Mouse (Mus musculus) lung, postnatal 10 days (tissue): Measurements from ENCODE around the gene Nadk.

ENCODE experiments used
- DNase-seq: peaks from one replicate; pipeline ENCODE4 v3.0.0; 2021

Gene Nadk

DNA sequence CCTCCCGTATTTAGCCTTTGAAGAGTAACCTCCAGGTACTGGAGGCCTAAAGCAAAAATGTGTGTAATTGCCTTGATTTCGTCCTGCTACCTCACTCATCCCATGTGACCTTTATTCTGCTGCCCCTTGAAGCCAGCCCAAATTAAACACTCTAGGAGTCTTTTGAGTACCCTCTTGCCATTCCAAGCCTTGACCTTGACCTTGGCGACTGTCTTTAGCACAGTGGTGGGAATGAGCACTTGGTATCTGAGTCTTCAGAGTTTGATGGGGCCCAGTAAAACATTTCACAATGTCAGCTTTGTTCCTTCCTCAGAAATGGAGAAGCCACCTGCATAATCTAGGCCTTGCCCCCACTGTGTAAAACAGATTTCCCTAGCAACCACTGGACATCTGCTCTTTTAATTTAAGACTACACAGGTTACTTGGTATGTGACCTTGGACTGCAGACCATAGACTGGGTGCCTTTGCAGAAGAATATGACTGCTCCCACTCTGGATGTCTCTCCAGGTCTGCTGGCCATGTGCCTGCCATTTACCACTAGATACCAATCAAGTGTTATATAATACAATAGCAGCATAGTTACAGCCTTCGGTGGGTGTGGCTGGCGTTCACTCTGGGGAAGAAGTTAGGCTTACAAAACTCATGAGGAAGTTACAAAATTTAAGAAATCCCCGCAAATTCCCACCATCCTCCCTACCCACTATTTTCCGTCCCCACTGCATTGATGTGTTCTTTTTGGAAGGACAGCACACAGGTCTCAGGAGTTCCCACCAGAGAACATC, at the start of gene Nadk:
Gene Nadk (plus strand): TSS at position 718 of the 782 bp plus-strand sequence.
- peak; percentile 47 for DNase-seq

- DNase-seq = no peak
These were observed 47.4 kb upstream of the Nadk start for GRCm38 (mm10) chr4:155514810-155515209.

DNA sequence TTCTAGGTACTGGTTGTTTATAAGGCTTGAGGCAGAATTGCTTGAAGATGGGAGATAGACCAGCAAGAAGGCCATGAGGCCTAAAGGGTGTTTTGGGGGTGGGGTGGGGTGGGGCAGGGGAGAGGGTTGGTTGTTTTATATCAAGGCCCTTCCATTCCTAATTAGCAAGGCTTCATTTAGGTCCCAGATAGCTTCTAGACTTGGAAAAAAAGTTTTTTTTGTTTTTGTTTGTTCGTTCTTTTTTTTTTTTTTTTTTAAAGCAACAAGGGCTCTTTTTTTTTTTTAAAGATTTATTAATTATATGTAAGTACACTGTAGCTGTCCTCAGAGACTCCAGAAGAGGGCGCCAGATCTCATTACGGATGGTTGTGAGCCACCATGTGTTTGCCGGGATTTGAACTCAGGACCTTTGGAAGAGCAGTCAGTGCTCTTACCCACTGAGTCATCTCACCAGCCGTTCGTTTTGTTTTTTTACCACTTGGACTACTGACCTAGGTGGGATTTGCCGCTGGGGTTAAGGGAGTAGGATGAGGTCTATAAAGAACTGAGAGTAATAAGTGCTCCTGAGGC, 44.1 kb upstream of the Nadk start:
- DNase-seq = peak; percentile 6

GRCm38 (mm10) chr4:155522327-155522726, 39.9 kb upstream of the Nadk start:
- DNase-seq = no peak

DNA sequence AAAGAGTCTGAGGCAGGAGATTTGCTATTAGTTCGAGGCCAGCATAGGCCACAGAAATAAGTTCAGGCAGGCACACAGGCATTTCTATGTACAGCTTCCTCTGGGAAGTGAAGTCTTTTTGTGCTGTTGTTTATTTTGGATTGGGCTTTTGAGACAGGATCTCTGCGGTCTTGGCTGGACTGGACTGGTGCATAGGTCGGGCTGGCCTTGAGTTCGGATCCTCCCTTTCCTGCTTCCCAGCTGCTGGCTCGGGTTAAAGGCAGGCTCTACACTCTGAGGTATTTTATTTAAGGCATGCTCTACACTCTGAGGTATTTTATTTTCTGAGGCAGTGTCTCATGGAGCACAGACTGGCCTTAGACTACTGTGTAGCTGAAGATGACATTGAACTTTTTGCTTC, 36.4 kb upstream of the Nadk start:
- no peak for DNase-seq

- no peak for DNase-seq
These were observed 32.9 kb upstream of the Nadk start for GRCm38 (mm10) chr4:155529294-155529693.

- DNase-seq = no peak
These were observed 12.2 kb upstream of the Nadk start for GRCm38 (mm10) chr4:155549993-155550392.

GRCm38 (mm10) chr4:155550446-155550845, 11.7 kb upstream of the Nadk start:
- DNase-seq = no peak

DNA sequence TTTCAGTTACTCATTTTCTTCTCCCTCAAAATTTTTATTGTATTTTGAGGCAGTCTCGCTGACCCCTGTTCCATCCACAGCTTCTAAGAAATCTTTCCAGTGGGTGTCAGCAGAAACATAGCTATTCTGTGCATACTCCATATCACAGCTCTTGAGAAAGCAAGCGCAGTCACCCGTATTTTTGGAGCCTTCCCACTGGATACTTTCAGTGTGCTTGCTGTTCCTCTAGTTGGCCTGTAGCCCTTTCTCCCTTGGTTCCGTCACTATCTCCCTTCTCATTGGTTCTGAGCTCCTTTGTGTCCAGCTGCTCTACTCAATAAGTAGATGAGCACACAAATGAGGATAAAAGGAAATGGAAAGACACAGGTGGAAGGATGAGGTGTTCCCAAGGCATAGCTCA, 11.1 kb upstream of the Nadk start:
- no peak for DNase-seq

- DNase-seq = no peak
These were observed 9.2 kb upstream of the Nadk start for GRCm38 (mm10) chr4:155552917-155553532.

- DNase-seq = no peak
These were observed 7.3 kb upstream of the Nadk start for GRCm38 (mm10) chr4:155554880-155555279.

- no peak for DNase-seq
These were observed 6.7 kb upstream of the Nadk start for GRCm38 (mm10) chr4:155555464-155555863.

DNA sequence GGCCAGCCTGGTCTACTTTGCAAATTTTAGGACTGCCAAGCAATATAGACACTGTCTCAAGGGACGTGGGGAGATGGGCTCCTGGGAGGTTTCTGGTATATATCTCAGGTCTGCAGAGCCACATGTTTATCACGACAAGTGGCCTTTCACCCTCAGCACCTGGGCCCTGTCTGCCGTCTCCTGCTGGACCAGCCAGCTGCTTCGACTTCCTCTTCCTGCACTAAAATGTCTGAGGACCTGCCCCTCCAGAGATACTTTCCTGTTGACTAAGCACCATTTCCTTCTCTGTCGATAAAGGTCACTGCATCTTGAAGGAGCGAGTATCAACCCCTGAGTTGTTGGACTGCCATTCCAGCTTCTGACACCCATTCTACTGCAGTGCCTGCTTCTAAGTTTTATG, 2.7 kb upstream of the Nadk start:
- no peak for DNase-seq

DNA sequence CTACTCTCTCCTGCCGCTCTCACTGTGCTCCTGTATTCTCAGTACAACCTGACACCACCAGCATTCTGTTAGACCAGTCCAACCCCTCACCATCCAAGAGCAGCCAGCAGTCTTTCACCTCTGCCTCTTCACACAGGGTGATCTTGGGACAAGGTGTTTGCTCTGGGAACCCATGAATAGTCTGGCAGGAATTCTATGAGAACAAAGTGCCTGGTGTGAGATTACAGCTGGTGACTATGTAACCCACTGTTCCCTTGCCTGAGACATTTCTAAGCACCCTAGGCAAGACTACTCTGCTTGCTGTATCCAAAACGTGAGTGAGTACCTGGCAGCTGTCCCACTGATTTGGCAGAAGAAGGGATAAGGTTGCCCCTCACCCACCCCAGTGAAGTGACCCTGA, 1.2 kb upstream of the Nadk start:
- peak; percentile 21 for DNase-seq

- DNase-seq = peak; percentile 76
These were observed 684 bp downstream of the Nadk start for GRCm38 (mm10) chr4:155562725-155563399.

- DNase-seq = peak; percentile 98
These were observed 1.4 kb downstream of the Nadk start for GRCm38 (mm10) chr4:155563400-155564231.

GRCm38 (mm10) chr4:155564315-155565069, 2.3 kb downstream of the Nadk start:
- peak; percentile 76 for DNase-seq

DNA sequence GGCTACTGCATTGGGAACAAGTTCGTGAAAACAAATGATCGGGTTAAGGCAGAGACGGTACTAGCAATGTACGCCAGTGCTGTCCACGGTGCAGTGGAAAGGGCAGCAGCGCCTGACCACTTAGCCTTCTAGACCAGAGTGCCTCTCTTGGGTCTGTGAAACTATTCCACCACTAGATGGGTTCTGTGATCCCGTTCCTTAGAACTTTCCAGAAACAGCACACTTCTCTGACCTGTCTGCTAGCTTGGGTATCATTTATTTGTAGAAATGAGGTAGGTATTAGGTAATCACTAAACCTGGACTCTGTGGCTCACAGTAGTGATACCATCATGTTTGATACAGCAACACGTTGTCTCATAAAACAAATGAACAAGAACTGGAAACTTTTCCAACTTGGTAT, 4.4 kb downstream of the Nadk start:
- DNase-seq = no peak

GRCm38 (mm10) chr4:155568170-155568569, 6.0 kb downstream of the Nadk start:
- peak; percentile 50 for DNase-seq

DNA sequence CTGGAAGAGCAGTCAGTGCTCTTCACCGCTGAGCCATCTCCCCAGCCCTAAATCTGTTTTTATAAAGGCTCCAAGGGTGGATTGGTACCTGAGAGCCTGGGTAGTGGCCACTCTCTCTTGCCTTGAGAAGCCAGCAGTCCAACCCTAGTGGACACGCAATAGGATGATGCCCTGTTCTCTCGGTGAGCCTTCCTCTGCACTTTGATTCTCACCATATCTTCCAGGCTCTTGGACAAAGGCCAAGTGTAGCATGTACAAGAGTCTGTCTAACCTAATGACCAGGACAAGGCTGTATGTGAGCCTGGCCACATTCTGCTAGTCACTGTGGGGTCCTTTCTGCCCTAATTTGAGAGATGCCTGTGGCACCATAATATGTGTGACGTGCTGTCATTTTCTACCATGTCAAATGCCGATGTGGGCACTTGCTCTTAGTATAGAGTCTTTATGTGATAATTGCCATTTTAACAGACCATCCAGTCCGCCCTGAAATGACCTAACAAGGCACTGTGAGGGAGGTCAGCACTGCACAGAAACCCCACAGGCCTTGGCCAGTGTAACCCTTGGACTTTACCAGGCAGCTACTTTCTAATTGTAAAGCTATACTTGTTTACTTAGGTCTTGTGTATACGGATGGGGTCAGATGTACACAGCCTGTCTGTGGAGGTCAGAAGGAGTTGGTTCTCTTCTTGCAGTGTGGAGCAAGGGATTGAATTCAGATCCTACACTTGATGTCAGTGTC, 6.6 kb downstream of the Nadk start:
- DNase-seq = no peak

GRCm38 (mm10) chr4:155569818-155570217, 7.6 kb downstream of the Nadk start:
- no peak for DNase-seq
